Mouse (Mus musculus) bone marrow macrophage, adult 2 months (primary cell): Measurements from ENCODE around the gene Atp10b. TPM values are rescaled to one million over a fixed set of nuclear protein-coding genes. Genes with fewer than 3 reads are reported as not detected.

Experiments used
- H3K27ac ChIP-seq: 2 replicates; pipeline ENCODE4 v1.5.1; 2012; ENCODE audit warnings: low read depth, low read length; ENCODE audit not compliant: insufficient read depth
- H3K4me1 ChIP-seq: 2 replicates; pipeline ENCODE4 v1.6.1; 2012; ENCODE audit warnings: low read length; ENCODE audit not compliant: control insufficient read depth, insufficient read depth
- H3K4me3 ChIP-seq: 2 replicates; pipeline ENCODE4 v1.5.1; 2012; ENCODE audit warnings: mild to moderate bottlenecking, low read length, moderate library complexity; ENCODE audit not compliant: insufficient read depth
- CTCF ChIP-seq: IDR thresholded peaks from 2 replicates; pipeline ENCODE4 v1.5.1; 2012; ENCODE audit warnings: low read depth, mild to moderate bottlenecking, low read length, moderate library complexity
- POLR2A ChIP-seq: IDR thresholded peaks from 2 replicates; pipeline ENCODE4 v1.6.1; 2012; ENCODE audit warnings: mild to moderate bottlenecking, low read depth, low read length, borderline replicate concordance
- polyA plus RNA-seq: library from polyadenylated mRNA; stranded (reverse); fragments of >200 nt; gene quantifications from 2 replicates; pipeline ENCODE4 v1.2.4, GENCODE M21; 2012; ENCODE audit not compliant: missing spikeins, insufficient read depth, insufficient read length

Atp10b gene
- polyA plus RNA-seq, 1 experiment: not detected

DNA sequence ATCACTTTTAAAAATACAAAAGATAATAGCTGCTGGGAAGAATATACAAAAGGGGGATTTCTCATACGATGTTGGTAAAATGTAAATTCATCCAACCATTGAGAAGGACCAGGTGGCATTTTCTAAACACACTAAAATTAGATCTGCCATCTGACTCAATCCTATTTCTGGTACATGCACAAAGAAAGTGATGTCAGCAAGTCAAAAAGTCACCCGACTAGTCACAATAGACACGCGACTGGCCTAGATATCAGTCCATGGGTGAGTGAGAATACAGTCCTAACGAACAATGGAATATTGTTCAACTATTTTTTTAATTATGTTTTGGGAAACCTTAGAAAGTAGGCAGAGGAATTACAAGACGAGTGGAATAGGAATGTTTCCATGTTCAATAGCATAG is 147.9 kb downstream of the Atp10b start:
- no peak overlapping the region for H3K27ac ChIP-seq
- H3K4me3 ChIP-seq: no peak overlapping the region
- no peaks in the 10 kb centered on the region for H3K4me1 ChIP-seq
- TF ChIP-seq CTCF (no peak), POLR2A (no peak)

DNA sequence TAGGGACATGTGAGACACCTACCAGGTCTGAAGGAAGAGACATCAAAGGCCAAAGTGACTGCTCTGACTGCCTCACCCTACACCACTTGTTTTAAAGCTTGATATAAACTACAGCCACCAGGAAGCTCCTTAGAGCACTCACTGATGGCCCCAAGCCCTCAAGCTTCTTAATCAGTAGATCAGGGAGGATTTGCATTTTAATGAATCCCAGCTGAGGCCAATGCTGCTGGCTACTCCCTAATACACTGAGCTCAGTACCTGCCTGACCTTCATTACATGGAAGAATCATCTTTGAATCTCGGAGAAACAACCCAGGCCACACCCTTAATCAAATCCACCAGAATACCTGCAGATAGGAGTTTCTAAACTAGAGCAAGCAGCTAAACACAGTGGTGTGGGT is 161.3 kb downstream of the Atp10b start:
- TF ChIP-seq POLR2A (no peak), CTCF (no peak)
- no peak overlapping the region for H3K27ac ChIP-seq
- no peaks in the 10 kb centered on the region for H3K4me1 ChIP-seq
- no peak overlapping the region for H3K4me3 ChIP-seq

Other genes starting within 250 kb of the Atp10b start
- gene Gm9972, start 114.1 kb upstream of the Atp10b start, polyA plus RNA-seq: 0.52 TPM in 1 of 2 replicates, not detected in the other